Mouse (Mus musculus) testis, adult 2 months (tissue): Measurements from ENCODE around the gene Fndc7. TPM values are rescaled to one million over a fixed set of nuclear protein-coding genes. Genes with fewer than 3 reads are reported as not detected.

Experiments
- H3K27ac ChIP-seq: fragments of 200-500 bp; 2 replicates; pipeline ENCODE4 v1.5.1; 2012; ENCODE audit warnings: low read depth, low read length; ENCODE audit not compliant: control insufficient read depth, insufficient read depth
- H3K27me3 ChIP-seq: fragments of 200-500 bp; 2 replicates; pipeline ENCODE4 v1.6.1; 2012; ENCODE audit warnings: mild to moderate bottlenecking, low read length, moderate library complexity; ENCODE audit not compliant: control insufficient read depth, insufficient read depth
- H3K36me3 ChIP-seq: fragments of 200-500 bp; 2 replicates; pipeline ENCODE4 v1.6.1; 2012; ENCODE audit warnings: mild to moderate bottlenecking, low read length; ENCODE audit not compliant: control insufficient read depth, insufficient read depth
- H3K4me1 ChIP-seq: fragments of 200-500 bp; 2 replicates; pipeline ENCODE4 v1.6.1; 2012; ENCODE audit warnings: low read length; ENCODE audit not compliant: control insufficient read depth, insufficient read depth
- H3K4me3 ChIP-seq: fragments of 200-500 bp; 2 replicates; pipeline ENCODE4 v1.5.1; 2012; ENCODE audit warnings: low read depth, mild to moderate bottlenecking, low read length, moderate library complexity, mixed read lengths; ENCODE audit not compliant: control insufficient read depth
- CTCF ChIP-seq: fragments of 200-500 bp; IDR thresholded peaks from 2 replicates; pipeline ENCODE4 v1.5.1; 2012; ENCODE audit warnings: low read depth, mild to moderate bottlenecking, inconsistent platforms, low read length, moderate library complexity; ENCODE audit not compliant: control insufficient read depth, insufficient read depth, insufficient replicate concordance
- POLR2A ChIP-seq: fragments of 200-500 bp; IDR thresholded peaks from 2 replicates; pipeline ENCODE4 v1.6.1; 2012; ENCODE audit warnings: low read depth, mild to moderate bottlenecking, inconsistent platforms, low read length, moderate library complexity; ENCODE audit not compliant: control insufficient read depth
- polyA plus RNA-seq: library from polyadenylated mRNA; depleted of rRNA; stranded (reverse); fragments of >200 nt; gene quantifications from 2 replicates; pipeline ENCODE4 v1.2.3, GENCODE M21; 2012

The Fndc7 gene
- polyA plus RNA-seq, 1 experiment = 0.53 TPM

DNA sequence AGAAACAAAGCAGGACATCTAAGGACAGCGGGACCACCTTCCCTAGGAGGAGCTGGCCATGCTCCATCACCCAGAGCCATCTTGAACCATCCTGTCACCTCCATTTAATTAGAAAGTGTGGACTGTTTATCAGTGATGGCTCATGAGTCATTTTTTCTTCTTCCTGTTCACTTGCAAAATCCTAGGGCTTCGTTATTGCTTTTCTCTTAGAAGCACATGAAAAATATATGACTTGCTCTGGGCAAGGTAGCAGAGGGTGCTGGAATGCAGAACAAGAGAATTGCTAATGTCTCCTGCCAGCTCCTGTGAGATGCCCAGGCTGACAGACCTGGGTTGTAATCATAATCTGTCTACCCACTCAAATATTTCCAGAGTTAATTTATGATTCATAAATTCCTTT, 29.0 kb downstream of the Fndc7 start:
- Histone ChIP-seq H3K27ac (no peak overlapping the region), H3K4me1 (peaks cover 2% of the 10 kb centered on the region; the same call in 1 of the 2 replicates), H3K27me3 (no peaks in the 10 kb centered on the region), H3K36me3 (no peaks in the 10 kb centered on the region), H3K4me3 (no peak overlapping the region)
- TF ChIP-seq POLR2A (no peak), CTCF (no peak)

DNA sequence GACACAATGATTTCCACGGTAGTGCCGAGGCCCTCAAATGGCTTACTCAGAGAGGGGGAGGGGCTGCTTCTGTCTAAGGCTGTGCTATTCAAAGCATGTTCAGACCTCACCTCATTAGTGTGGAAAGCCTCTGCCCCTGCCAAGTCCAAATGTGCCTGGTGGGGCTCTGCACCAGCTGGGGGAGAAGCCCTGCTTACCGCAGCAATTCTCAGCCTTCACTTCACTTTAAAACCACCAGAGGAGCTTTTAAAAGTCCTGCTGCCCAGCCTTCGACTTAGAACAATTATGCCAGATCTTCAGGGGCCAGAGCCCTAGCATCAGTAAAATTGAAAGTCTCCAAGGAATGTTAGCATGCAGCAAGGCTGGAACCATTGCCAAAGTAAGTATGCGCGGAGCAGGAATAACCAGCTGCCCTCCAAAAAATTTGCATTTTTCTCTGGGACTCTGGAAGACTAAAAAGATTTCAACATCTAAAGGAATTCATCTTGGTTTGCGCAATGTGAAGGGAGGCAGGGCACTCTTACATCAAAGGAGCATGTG, 31.5 kb downstream of the Fndc7 start:
- H3K27me3 ChIP-seq = no peaks in the 10 kb centered on the region
- H3K4me3 ChIP-seq = no peak overlapping the region
- no peaks in the 10 kb centered on the region for H3K36me3 ChIP-seq
- peaks cover 11% of the 10 kb centered on the region for H3K4me1 ChIP-seq
- H3K27ac ChIP-seq = peak overlapping the region; percentile 49; the same call in 1 of the 2 replicates
- no peak for TF ChIP-seq CTCF
- TF ChIP-seq POLR2A = no peak

DNA sequence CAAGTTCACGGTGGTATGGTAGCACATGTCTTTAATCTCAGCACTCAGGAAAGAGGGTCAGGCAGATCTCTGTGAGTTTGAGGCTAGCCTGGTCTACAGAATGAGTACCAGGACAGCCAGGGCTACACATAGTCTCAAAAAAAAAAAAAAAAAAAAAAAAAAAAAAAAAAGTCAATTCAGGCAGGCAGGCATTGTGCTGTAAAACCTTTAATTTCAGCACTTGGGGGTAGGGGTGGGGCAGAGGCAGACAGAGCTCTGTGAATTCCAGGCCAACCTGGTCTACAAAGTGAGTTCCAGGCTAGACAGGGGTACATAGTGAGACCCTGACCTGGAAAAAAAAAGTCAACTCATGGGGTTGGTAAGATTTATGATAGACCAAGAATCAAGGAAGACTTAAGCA, 32.1 kb downstream of the Fndc7 start:
- Histone ChIP-seq H3K4me3 (no peak overlapping the region), H3K36me3 (no peaks in the 10 kb centered on the region), H3K27me3 (no peaks in the 10 kb centered on the region), H3K4me1 (peaks cover 11% of the 10 kb centered on the region), H3K27ac (no peak overlapping the region; the same call in 1 of the 2 replicates)
- TF ChIP-seq POLR2A (no peak), CTCF (no peak)

DNA sequence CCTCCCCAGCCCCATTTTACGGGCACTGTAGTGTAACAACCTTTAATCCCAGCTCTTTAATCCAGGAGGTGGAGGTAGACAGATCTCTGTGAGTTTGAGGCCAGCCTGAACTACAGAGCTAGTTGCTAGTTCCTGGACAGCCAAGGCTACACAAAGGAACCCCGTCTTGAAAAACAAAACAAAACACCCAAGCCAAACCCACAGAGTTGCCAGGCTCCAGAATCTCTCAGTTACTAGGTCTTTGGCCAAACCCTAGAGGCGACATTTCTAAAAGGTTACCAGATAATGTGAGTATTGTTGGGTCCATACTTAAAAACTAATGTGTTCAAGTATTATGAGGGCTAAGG, 32.7 kb downstream of the Fndc7 start:
- H3K27me3 ChIP-seq = no peaks in the 10 kb centered on the region
- no peak overlapping the region; the same call in 1 of the 2 replicates for H3K27ac ChIP-seq
- TF ChIP-seq POLR2A = no peak
- no peak for TF ChIP-seq CTCF
- peaks cover 13% of the 10 kb centered on the region for H3K4me1 ChIP-seq
- no peaks in the 10 kb centered on the region for H3K36me3 ChIP-seq
- no peak overlapping the region for H3K4me3 ChIP-seq

DNA sequence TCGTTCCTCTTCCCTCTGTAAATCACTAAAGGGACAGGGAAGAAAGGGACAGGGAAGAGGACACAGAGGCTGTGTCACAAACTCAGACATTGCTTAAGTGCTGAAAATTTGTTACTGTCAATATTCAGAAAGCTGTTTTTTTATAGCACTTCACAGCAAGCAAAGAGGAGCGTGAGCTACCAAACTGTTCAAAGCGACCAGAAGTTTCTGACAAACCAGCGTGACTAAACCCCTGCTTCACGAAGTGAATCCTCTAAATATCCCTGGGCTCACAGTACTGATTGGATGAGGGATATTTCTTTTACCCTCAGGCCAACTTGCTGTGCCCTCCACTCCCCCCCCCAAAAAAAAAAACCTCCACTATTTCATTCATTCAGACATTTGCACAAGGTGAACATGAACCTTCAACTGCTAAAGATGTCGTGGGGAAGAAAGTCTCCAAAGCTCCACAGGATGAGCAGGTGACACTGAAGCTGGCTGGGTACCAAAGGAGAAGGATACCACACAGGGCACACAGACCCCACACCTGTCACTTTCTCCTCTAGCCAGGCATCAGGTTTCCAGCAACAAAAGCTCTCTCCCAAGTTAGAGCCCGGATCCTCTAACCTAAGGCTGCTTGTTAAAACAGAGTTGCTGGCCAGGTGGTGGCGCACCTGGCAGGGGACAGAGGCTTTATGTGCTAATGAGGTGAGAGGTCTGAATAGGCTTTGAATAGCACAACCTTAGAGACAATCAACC, 33.3 kb downstream of the Fndc7 start:
- Histone ChIP-seq H3K36me3 (no peaks in the 10 kb centered on the region), H3K27me3 (no peaks in the 10 kb centered on the region), H3K4me3 (no peak overlapping the region), H3K4me1 (peaks cover 14% of the 10 kb centered on the region), H3K27ac (peak overlapping the region; percentile 16)
- TF ChIP-seq POLR2A (no peak), CTCF (no peak)

DNA sequence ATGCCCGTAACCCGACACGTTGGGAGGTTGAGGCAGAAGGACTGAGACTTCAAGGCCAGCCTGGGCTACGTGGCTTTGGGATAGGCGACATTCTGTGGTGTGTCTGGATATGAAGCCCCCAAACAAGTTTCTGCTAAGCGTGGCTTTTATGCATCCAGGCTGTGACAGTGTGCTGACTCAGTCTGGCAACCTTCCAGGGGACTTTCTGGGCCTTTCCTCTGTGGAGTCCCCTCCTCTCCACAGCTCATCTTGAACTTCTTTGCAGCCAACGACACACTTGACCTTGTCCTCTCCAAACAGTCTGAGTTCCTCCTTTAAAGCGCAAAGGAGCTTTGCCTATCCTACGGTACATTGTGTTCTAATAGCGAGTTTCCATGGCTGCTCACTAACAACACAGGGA, 33.9 kb downstream of the Fndc7 start:
- H3K36me3 ChIP-seq = no peaks in the 10 kb centered on the region
- H3K4me1 ChIP-seq = peaks cover 14% of the 10 kb centered on the region
- no peak overlapping the region for H3K4me3 ChIP-seq
- TF ChIP-seq CTCF (no peak), POLR2A (no peak)
- H3K27ac ChIP-seq = peak overlapping the region; percentile 69
- H3K27me3 ChIP-seq = no peaks in the 10 kb centered on the region

DNA sequence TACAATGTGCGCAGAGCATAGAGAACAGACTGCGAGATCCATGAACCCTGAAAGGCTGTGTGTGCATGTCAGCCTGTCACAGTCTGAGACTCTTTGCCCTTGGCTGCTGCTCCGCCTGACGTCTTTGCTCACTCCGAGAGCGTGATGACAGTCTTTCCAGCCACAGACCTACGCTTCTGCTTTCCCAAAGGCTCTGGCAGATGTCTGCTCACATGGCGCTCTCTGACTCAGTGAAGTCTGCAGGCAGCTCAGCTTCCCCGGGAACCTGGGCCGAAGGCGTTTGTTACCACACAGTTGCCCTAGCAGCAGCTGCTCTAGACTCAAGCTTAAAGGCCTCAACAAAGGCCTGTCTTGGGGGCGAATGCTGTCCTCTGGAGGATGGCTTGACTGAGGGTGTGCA, 34.4 kb downstream of the Fndc7 start:
- Histone ChIP-seq H3K4me1 (peaks cover 14% of the 10 kb centered on the region), H3K27me3 (no peaks in the 10 kb centered on the region), H3K4me3 (peak overlapping the region; percentile 6; the same call in 1 of the 2 replicates)

DNA sequence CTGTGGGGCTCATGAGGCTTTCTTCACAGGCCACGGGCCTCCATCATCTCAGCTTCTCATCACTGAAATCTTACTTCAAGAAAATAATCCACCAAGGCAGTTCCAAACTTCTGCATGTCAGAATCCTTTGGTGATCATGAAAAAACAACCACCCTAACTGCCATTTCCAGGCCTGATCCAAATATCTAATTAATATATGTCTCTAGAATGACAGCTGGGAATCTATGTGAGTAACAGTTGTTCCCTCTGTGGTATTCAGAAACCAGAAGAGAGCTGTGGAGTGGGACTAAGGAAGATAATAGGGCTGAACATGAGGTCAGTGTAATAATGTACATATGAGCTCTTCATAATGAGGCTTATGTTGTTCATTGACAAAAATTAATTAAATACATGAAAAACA, 36.5 kb downstream of the Fndc7 start:
- Histone ChIP-seq H3K4me1 (peaks cover 14% of the 10 kb centered on the region), H3K4me3 (no peak overlapping the region)

More for the DNA sequence above, 34.4 kb downstream of the Fndc7 start:
- TF ChIP-seq CTCF (no peak), POLR2A (no peak)
- no peaks in the 10 kb centered on the region for H3K36me3 ChIP-seq
- H3K27ac ChIP-seq = peak overlapping the region; percentile 69

More for the DNA sequence above, 36.5 kb downstream of the Fndc7 start:
- Histone ChIP-seq H3K27ac (no peak overlapping the region), H3K36me3 (no peaks in the 10 kb centered on the region), H3K27me3 (no peaks in the 10 kb centered on the region)
- TF ChIP-seq POLR2A (no peak), CTCF (no peak)
